Mouse (Mus musculus) cerebral cortex, adult 2 months (tissue): ENCODE measurements around the gene Atp1b2.

Experiments used
- whole genome bisulfite sequencing: fragments of 180-500 bp; shearing (Covaris S2); methylation state at CpG from one replicate; pipeline ENCODE4 v1.1.7; 2018; 5-methylcytosine and 5-hydroxymethylcytosine counted together

Gene Atp1b2

GRCm38 (mm10) chr11:69580091-69580514 is 25.6 kb downstream of the Atp1b2 start, which contains the start of the genes Wrap53 and Trp53:
Wrap53 (minus strand) TSS chr11:69580255.
Trp53 (plus strand) TSS chr11:69580359.
- 0% methylated on average over 13 of the region's 13 CpGs for WGBS

GRCm38 (mm10) chr11:69579128-69580017 is 26.4 kb downstream of the Atp1b2 start:
- WGBS: under 1% methylated on average over 39 of the region's 39 CpGs

GRCm38 (mm10) chr11:69578301-69578700 is 27.4 kb downstream of the Atp1b2 start:
- 13% methylated on average over 15 of the region's 15 CpGs for WGBS

- WGBS: 74% methylated on average over 5 of the region's 5 CpGs
Measured at GRCm38 (mm10) chr11:69576307-69576706, 29.4 kb downstream of the Atp1b2 start.

- WGBS: 50% methylated on average over 3 of the region's 3 CpGs
Measured at GRCm38 (mm10) chr11:69575220-69575619, 30.5 kb downstream of the Atp1b2 start.

- 62% methylated on average over 8 of the region's 8 CpGs for WGBS
Measured at GRCm38 (mm10) chr11:69565131-69565530, 40.6 kb downstream of the Atp1b2 start.

- WGBS: 48% methylated on average over 3 of the region's 3 CpGs
Measured at GRCm38 (mm10) chr11:69564391-69564790, 41.4 kb downstream of the Atp1b2 start.

GRCm38 (mm10) chr11:69563373-69563772 is 42.4 kb downstream of the Atp1b2 start:
- WGBS: 77% methylated on average over 13 of the region's 13 CpGs

- 52% methylated on average over 16 of the region's 16 CpGs for WGBS
Measured at GRCm38 (mm10) chr11:69560896-69561854, 44.6 kb downstream of the Atp1b2 start.

GRCm38 (mm10) chr11:69559851-69560765 is 45.6 kb downstream of the Atp1b2 start, which contains the start of gene Efnb3:
Efnb3 (minus strand) TSS chr11:69560205.
- 3% methylated on average over 59 of the region's 59 CpGs for WGBS

- 33% methylated on average over 5 of the region's 5 CpGs for WGBS
Measured at GRCm38 (mm10) chr11:69559183-69559582, 46.6 kb downstream of the Atp1b2 start.

GRCm38 (mm10) chr11:69558756-69559155 is 47.0 kb downstream of the Atp1b2 start:
- 53% methylated on average over 6 of the region's 6 CpGs for WGBS

GRCm38 (mm10) chr11:69557381-69557958 is 48.3 kb downstream of the Atp1b2 start:
- WGBS: 36% methylated on average over 14 of the region's 14 CpGs

GRCm38 (mm10) chr11:69554539-69555140 is 51.1 kb downstream of the Atp1b2 start:
- 82% methylated on average over 5 of the region's 5 CpGs for WGBS

- WGBS: 20% methylated on average over 2 of the region's 2 CpGs
Measured at GRCm38 (mm10) chr11:69553341-69553721, 52.4 kb downstream of the Atp1b2 start.

- 14% methylated on average over 14 of the region's 14 CpGs for WGBS
Measured at GRCm38 (mm10) chr11:69552622-69553340, 53.0 kb downstream of the Atp1b2 start.

GRCm38 (mm10) chr11:69551310-69551709 is 54.4 kb downstream of the Atp1b2 start:
- 77% methylated on average over 4 of the region's 4 CpGs for WGBS
